Mouse (Mus musculus): ENCODE measurements around the gene Agap1.
A peak's percentile ranks its signal among the peaks of the same experiment; 100 is the strongest.

The Agap1 gene

GRCm38 (mm10) chr1:89454196-89455123 lies at the start of gene Agap1:
Agap1 (plus strand) TSS chr1:89454806.
- peak; percentile 74 for ATAC-seq (ENCODE audit: insufficient number of reproducible peaks, low FRiP score, low TSS enrichment)

DNA sequence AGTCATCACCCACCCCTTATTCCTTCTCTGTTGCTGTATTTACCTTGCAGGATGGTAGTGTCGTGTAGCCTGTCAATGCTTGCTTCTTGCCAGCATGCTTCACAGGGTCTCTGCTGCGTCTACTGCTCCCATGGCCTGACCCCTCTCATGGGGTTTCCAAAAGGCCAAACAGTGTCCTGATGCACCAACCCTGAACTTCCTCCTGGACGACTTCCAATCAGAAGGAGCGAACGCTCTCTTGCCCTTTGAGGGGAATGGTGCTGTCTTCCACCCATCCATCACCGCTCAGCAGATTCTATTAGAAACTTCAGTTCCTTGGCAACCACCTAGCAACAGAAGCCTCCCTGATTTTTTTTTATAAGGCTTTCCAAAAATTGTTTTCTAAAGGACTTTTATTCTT lies 48.6 kb upstream of the Agap1 start:
- no peak for ATAC-seq (ENCODE audit: insufficient number of reproducible peaks, low FRiP score, low TSS enrichment)

DNA sequence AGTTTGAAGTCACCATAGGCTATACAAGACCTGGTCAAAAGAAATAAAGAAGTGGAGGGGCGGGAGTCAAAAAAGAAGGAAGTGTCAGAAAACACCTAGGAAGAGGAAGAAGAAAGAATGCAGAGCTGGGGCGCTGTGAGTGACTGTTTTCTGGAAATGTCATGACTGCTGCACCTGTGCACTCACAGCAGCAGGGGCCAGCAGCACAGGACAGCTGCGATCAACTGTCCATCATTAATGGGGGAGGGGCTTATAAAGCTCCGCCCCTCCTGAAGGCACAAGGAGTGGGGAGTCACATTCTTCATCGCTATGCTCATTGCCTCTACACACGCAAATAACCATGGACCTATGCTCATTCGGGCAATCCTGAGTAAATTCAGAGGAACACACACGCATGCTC lies 46.6 kb upstream of the Agap1 start:
- no peak for ATAC-seq (ENCODE audit: insufficient number of reproducible peaks, low FRiP score, low TSS enrichment)

- ATAC-seq (ENCODE audit: insufficient number of reproducible peaks, low FRiP score, low TSS enrichment): no peak
Observed at GRCm38 (mm10) chr1:89413122-89413521, 41.5 kb upstream of the Agap1 start.

DNA sequence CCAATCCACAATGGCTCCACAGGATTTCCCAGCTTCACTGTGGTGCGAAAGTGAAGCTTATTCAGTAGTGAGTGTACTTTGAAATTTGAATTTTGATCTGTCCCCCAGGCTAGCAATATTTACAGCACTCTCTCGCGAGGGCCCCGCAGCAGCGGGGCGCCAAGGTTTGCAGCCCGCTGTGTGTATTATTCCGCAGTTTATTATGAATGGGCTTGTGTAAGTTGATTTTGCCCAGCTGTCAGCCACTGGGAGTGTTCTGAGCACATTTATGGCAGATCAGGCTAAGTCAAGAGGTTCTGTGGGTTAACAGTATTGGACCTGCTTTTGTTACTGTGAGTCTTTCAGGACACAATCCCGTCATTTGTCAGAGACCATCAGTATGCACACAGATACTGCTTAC lies 40.0 kb upstream of the Agap1 start:
- ATAC-seq (ENCODE audit: insufficient number of reproducible peaks, low FRiP score, low TSS enrichment): no peak

DNA sequence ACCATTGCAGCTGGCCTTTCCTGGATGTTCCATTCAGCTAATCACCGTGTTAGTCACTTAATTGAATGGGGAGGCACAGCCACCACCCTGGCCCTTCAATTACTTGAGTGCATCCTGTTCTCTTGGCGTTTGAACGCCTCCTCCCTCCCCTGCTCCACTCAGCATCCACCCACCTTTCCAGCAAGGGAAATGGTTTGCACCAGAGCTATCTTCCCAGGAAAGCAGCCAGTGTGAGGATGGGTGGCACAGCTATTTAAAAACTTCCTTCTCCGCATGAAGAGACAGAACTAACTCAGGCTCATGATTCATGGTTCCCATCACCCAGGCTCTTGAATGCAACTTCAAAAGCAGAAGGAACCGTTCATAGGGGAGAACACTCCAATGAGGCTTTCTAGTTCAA lies 37.7 kb upstream of the Agap1 start:
- no peak for ATAC-seq (ENCODE audit: insufficient number of reproducible peaks, low FRiP score, low TSS enrichment)

DNA sequence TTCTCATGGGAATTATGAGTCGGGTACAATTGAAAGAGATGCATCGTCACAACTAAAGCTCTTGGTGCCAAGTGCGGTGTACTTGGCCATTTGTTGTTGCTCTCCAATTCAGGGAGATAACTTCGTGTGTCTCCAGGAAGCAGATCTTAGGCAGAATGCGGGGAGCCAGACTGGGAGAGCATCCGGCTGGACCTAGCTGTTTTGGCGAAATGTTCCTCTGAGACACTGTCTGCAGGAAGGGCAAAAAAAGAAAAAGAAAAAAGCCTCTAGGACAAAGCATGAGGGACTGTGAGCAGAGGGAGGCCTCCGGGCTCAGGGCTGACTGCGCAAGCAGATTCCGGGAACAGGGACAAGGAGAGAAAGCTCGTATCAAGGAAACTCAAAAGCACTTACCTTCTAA lies 34.0 kb upstream of the Agap1 start:
- ATAC-seq (ENCODE audit: insufficient number of reproducible peaks, low FRiP score, low TSS enrichment): no peak

DNA sequence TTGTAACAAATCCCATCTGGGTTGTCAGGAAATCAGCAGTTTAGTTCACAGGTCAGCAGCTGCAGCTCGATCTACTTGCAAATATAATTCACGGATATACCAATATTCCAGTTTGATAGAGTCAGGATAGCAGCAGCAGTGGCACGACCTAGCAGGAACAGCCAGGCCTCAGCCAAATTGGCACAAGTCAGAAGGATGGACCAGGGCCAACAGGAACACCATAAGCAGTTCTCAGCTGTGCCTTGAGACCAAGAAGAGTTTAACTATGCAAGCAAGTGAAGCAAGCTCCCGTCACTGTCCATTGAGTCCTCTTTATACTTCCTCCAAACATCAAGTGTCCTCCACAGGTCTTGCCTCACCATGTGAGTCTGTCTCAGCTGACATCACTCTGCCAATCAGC lies 33.2 kb upstream of the Agap1 start:
- no peak for ATAC-seq (ENCODE audit: insufficient number of reproducible peaks, low FRiP score, low TSS enrichment)

- no peak for ATAC-seq (ENCODE audit: insufficient number of reproducible peaks, low FRiP score, low TSS enrichment)
Observed at GRCm38 (mm10) chr1:89424563-89424962, 30.0 kb upstream of the Agap1 start.

DNA sequence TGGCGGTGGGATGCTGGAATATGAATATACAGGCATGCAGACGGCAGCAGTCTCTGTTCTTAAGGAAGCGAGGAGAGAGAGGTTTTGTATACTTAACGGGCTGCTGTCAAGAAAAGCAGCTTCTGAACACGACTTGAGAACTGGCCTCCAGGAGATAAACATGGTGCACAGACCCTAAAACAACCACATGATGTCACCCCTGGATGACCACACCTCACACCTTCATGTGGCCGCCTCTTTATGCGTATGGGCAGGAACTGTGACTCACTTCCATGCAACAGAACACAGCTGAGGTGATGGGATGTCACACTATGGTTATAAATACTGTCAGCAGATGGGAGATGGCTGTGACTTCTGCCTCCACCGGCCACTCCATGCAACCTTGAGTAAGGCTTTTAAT lies 28.5 kb upstream of the Agap1 start:
- ATAC-seq (ENCODE audit: insufficient number of reproducible peaks, low FRiP score, low TSS enrichment): no peak

DNA sequence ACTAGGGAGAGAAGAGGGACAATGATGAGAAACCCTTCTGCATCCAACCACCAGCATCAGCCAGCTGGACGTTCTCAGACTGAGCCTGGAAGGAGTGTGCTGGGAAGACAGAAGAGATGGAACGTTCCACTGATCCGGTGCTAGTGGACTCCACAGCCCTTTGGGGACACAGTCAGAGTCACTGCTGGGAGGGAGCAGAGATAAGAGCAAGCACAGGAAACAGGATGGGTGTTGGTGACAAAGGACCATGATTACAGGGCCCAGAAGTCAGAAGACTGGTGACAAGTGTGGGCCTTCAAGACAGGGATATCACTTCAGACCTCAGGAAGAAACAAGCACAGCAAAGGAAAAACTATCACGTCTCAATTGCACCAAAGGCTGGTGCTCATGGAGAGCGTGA lies 25.9 kb upstream of the Agap1 start:
- no peak for ATAC-seq (ENCODE audit: insufficient number of reproducible peaks, low FRiP score, low TSS enrichment)

- ATAC-seq (ENCODE audit: insufficient number of reproducible peaks, low FRiP score, low TSS enrichment): no peak
Observed at GRCm38 (mm10) chr1:89429946-89430640, 24.5 kb upstream of the Agap1 start.

- no peak for ATAC-seq (ENCODE audit: insufficient number of reproducible peaks, low FRiP score, low TSS enrichment)
Observed at GRCm38 (mm10) chr1:89439351-89439750, 15.3 kb upstream of the Agap1 start.

GRCm38 (mm10) chr1:89441236-89441897 lies 13.2 kb upstream of the Agap1 start:
- no peak for ATAC-seq (ENCODE audit: insufficient number of reproducible peaks, low FRiP score, low TSS enrichment)

GRCm38 (mm10) chr1:89443512-89443911 lies 11.1 kb upstream of the Agap1 start:
- ATAC-seq (ENCODE audit: insufficient number of reproducible peaks, low FRiP score, low TSS enrichment): peak; percentile 61; the same call in 1 of the 2 replicates

- no peak for ATAC-seq (ENCODE audit: insufficient number of reproducible peaks, low FRiP score, low TSS enrichment)
Observed at GRCm38 (mm10) chr1:89444014-89444413, 10.6 kb upstream of the Agap1 start.

GRCm38 (mm10) chr1:89450139-89450538 lies 4.5 kb upstream of the Agap1 start:
- ATAC-seq (ENCODE audit: insufficient number of reproducible peaks, low FRiP score, low TSS enrichment): no peak

DNA sequence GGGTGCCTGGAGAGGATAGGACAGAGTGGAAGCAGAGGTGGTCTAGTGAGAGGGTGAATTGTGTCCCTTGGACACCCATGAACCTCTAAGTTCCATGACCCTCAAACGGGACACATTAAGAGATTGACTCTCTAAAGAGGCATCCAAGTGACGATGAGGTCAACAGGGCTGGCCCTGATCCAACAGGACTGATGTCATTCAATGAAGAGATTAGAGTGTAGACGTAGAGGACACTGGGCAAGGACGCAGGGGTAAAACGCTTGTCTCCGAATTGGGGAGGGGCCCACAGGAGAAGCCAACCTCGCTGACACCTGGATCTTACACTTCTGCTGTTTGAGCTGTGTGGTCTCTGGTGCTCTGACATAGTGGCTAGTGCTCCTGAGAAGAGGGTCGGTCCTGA lies 2.5 kb upstream of the Agap1 start:
- ATAC-seq (ENCODE audit: insufficient number of reproducible peaks, low FRiP score, low TSS enrichment): no peak

- ATAC-seq (ENCODE audit: insufficient number of reproducible peaks, low FRiP score, low TSS enrichment): no peak
Observed at GRCm38 (mm10) chr1:89453666-89454065, 940 bp upstream of the Agap1 start.

DNA sequence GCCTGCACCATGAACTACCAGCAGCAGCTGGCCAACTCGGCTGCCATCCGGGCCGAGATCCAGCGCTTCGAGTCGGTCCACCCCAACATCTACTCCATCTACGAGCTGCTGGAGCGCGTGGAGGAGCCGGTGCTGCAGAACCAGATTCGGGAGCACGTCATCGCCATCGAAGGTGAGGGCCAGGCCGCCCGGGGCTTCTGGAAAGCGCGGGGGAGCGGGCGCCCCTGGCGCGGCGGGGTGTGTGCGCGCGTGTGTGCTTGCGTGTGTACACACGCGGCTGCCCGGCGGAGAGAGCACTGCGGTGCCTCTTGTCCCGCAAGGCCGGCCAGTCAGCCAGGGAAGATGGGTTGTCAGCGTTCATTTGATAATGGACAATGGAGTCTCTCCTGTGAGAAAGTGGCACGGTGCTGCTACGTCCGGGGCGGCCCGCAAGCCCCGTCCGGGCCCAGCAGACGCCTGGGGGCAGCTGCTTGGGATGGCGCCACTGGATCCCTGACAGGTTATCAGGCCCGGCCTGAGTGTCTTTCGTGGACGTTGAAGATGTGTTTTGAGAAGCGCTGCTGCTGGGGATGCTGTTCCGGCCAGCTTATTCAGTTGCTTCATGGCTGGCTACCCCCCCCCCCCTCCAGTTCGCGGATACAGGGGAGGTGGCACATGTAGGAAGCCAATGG lies 950 bp downstream of the Agap1 start:
- ATAC-seq (ENCODE audit: insufficient number of reproducible peaks, low FRiP score, low TSS enrichment): no peak

GRCm38 (mm10) chr1:89456456-89456855 lies 1.9 kb downstream of the Agap1 start:
- ATAC-seq (ENCODE audit: insufficient number of reproducible peaks, low FRiP score, low TSS enrichment): peak; percentile 64

All from cerebellum, adult (tissue).